Mouse (Mus musculus) thymus, postnatal 10 days (tissue): ENCODE measurements at regions not wholly inside any gene's neighbourhood (a gene's known extent, or its start where the extent isn't known, plus 50 kb on each side); places are given as distances from the start of the nearest gene placed in this dataset.

Source experiments
- DNase-seq, 2 experiments: peaks; one replicate each; pipeline ENCODE4 v3.0.0; 2021; ENCODE audit warnings: low spot score in 2 of 2

GRCm38 (mm10) chr1:89207306-89207705 lies 137.1 kb downstream of the Sh3bp4 start:
- no peak for DNase-seq

GRCm38 (mm10) chr1:89211116-89211515 lies 140.9 kb downstream of the Sh3bp4 start:
- no peak for DNase-seq

DNA sequence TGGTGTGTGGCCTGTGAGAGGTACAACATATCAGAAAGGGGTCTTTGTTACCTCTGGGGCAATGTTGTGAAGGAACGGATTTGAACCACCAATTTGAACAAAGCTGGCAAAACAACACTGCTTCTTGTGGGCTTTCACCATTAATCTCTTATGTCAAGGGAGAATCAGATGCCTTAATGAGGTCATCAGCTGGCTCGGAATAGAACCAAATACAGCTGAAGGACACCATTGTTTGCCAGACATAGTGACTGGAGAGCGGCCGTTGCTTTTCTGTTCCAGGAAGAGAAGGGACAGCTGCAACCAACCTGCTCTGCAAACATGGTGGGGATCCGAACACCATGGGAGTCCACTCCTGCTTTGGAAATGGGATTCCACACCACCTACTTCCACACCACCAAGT lies 158.2 kb downstream of the Sh3bp4 start:
- no peak for DNase-seq

GRCm38 (mm10) chr1:89231756-89232155 lies 161.5 kb downstream of the Sh3bp4 start:
- DNase-seq, result no peak

GRCm38 (mm10) chr1:89232391-89232790 lies 162.2 kb downstream of the Sh3bp4 start:
- DNase-seq, result no peak

DNA sequence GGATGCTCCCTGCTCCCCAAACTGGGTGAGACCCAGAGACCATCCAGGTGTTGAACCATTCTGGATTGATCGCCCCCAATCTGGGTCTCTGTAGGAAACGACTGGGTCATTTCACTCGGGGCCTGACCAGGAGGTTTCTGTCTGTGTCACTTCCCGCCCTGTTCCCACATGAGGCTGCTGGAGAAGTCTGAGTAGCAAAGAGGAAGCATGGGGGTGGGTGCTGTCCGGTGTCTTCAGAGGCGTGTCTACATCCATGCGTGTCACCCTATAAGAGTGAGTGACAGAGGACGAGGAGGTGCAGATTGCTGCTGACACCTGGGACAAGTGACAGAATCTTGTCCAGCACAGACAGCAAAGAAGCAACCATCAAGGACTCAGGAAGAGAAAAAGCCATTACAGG lies 164.7 kb downstream of the Sh3bp4 start:
- no peak for DNase-seq

- DNase-seq, result no peak
Observed at GRCm38 (mm10) chr1:89235296-89235695, 165.1 kb downstream of the Sh3bp4 start.

- DNase-seq, result no peak
Observed at GRCm38 (mm10) chr1:89237696-89238095, 167.5 kb downstream of the Sh3bp4 start.

- no peak for DNase-seq
Observed at GRCm38 (mm10) chr1:89244598-89244997, 174.4 kb downstream of the Sh3bp4 start.

GRCm38 (mm10) chr1:89245202-89246003 lies 175.2 kb downstream of the Sh3bp4 start:
- no peak for DNase-seq

DNA sequence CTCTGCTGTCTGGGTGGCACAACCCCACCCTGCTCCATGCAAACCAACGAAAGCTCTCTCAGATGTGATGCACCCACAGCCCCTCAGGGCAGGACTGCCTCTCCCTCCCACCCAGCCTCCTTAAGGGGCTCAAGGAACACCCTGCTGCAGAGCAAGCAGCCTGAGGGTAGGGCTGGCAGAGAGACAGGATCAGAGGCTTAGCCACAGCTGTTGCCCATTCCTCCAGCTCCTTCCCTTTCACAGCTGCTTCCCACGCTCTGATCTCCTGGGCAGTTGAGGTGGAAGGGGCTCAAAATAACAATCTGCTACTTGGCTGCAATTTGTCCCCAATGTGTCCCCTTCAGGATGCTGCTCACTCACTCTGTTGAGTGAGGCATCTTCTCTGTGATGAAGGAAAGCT lies 181.5 kb downstream of the Sh3bp4 start:
- no peak for DNase-seq

- no peak for DNase-seq
Observed at GRCm38 (mm10) chr1:89252528-89252927, 182.3 kb downstream of the Sh3bp4 start.

DNA sequence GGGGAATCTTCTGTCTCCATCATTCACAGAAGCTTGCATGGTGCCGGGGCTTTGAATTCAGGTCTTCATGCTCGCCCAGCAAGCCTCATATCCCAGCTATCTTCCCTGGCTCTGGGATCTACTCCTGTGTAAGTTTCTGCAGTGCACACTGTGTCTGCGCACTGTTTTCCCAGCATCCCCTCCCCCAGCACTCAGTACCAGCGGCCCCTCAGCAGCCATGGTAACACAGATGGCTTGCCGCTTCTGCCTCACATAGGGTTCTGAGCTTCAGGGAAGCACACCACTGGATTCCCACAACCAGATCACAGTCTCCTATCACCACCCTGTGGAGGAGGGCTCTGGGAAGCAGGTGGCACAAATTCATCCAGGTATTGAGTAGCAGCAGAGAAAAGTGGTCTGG lies 187.7 kb downstream of the Sh3bp4 start:
- no peak for DNase-seq

GRCm38 (mm10) chr1:89265771-89266170 lies 188.8 kb upstream of the Agap1 start:
- no peak for DNase-seq

GRCm38 (mm10) chr1:89268806-89269205 lies 185.8 kb upstream of the Agap1 start:
- no peak for DNase-seq

DNA sequence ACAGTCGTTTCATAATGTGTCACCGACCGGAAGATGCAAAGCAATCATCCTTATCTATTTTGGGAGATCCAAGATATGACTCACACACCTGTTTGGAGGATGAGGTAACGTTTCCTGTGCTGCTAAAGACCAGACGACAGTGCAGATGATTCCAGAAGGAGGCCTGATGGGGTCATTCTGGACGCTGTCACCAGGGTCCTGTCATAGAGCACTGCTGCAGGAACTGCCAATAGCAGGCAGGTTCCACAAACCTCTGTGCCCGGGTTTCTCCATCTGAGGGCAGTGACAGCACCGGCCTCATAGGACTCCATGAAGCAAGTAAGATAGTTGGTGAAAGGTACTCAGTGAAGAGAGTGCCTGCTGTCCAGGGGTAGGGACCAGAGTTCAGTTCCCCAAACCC lies 182.9 kb upstream of the Agap1 start:
- no peak for DNase-seq

DNA sequence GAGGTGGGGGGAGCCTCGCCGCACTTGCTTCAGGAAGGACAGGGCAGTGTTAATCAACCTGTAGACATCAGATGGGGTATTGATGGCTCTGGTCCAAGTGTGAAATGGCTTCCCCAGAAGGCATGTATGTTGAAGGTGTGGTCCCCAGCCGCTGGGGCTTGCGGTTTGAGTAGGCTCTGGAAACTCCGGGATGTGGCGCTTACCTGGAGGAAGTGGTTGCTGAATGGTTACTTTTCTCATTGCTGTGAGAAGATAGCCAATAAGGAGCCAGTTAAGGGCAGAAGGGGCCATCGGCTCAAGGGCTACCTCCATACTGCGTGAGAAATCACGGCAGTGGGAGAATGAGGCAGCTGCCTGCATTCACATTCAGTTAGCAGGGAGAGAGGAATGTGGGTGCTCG lies 181.6 kb upstream of the Agap1 start:
- no peak for DNase-seq

DNA sequence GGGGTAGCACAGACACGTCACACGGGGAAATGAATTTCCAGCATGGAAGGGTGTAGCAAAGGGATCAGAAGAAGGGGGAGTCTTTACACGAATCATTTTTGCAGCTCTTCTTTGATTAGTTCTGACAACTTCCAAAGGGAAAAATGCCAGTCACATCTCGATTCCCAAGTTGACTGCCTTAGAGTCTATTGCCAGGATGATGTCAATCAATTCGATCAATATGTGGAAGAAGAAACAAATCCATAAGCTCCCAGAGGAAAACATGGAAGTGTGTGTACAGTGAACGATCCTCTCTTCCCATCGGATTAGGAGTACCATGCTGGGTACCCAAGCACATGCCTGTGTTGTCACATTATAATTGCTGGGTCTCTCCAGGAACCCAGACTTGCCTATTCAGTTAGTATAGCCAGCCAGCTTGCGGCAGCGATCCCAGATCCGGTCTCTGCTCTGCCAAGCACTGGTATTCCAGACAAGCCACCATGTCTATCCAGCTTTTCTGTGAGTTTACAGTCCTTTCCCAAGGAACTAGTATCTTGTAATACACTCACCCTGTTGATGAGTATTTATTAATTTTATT lies 180.7 kb upstream of the Agap1 start:
- DNase-seq, result no peak

GRCm38 (mm10) chr1:89279382-89279781 lies 175.2 kb upstream of the Agap1 start:
- DNase-seq, result no peak

DNA sequence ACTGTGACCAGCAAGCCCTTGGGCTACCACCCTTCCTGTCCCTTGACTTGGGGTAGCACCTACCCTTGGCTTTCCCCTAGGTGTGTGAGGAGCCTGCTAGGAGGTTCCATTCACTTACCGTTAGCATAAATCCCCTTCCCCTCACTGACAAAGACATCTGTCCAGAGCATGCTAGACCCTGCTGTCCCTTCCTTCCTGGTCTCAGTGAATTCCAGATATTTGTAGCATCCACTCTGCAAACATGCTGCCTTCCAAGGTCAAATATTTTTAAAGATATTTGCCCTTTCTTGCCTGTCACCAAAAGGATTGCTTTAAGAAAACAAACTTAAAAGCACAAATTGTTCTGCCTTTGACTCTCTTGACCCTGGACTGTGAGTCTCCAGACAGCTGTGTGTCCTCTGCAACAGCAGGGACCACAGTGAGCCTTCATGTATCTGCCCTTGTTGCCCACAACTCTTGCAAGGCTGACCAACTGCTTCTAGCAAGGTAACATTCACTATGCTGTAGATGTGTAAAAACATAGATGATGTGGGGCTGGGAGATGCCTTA lies 173.4 kb upstream of the Agap1 start:
- DNase-seq, result no peak

DNA sequence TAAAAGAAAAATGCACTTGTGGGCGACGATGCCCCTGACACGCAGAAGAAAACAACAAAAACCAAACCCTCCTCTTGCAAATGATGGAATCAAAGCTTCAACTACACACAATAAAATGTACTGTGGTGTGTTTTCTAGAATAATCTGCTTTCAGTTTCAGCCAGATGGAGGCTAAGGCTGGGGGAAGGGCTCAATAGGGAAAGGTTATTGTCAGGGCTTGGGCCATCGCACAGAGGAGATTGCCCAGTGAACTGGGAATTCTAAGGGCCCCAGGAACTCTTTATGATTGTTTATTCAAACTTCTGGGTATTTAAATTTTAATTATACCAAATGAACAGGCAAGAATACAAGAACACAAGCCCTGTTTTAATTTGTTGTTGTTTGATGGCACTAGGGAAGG lies 169.6 kb upstream of the Agap1 start:
- no peak for DNase-seq

DNA sequence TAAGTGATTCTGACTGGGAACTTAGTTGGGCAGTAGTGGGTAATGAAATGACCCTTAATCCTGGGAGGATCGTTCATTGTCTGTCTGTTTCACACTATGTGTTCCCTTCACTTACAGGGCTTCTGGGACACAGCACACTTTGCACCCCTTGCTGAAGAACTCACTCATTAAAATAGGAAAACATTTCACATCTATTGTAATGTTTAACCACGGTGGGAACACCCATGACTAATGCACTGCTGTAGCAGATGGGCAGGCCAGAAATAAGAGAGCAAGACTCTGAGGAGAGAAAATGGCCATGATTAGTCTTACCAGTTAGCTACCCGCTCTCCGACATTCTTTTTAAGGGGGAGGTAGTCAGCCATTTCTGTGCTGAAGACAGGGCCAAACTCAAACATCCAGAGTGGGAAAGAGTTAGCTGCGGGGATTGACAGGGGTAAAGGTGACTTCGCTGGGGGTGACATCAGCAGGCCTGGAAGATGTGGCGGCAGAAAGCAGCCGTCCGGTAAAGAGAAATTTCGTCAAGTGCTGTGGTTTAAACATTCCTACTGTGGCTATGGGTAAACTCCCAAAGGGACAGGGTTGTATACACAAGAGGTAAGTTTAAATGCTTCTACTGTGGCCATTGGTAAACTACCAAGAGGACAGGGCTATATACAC lies 167.3 kb upstream of the Agap1 start:
- no peak for DNase-seq

- DNase-seq, result no peak
Observed at GRCm38 (mm10) chr1:89288001-89288400, 166.6 kb upstream of the Agap1 start.
